Mouse (Mus musculus) lung, postnatal 0 days (tissue): ENCODE measurements around the gene Akirin1. TPM values are rescaled to one million over a fixed set of nuclear protein-coding genes. Genes with fewer than 3 reads are reported as not detected.

Experiments
- ATAC-seq: fragments of 200-750 bp; cut with Nextera tagmentation; 2 replicates; pipeline ENCODE4 v1.8.0; 2017; ENCODE audit warnings: moderate library complexity
- DNase-seq: peaks from one replicate; pipeline ENCODE4 v3.0.0-alpha.2; 2016; ENCODE audit warnings: low spot score
- H3K27ac ChIP-seq: fragments of 300-500 bp; sonication (generic); 2 replicates; pipeline ENCODE4 v1.5.1; 2014; ENCODE audit warnings: antibody characterized with exemption, mild to moderate bottlenecking, low read length, mixed read lengths
- H3K27me3 ChIP-seq: fragments of 300-500 bp; sonication (generic); replicated peaks from 2 replicates; pipeline ENCODE4 v1.6.1; 2014; ENCODE audit warnings: low read length, mixed read lengths; ENCODE audit not compliant: insufficient read depth
- H3K36me3 ChIP-seq: fragments of 300-500 bp; sonication (generic); 2 replicates; pipeline ENCODE4 v1.6.1; 2014; ENCODE audit warnings: low read length, mixed read lengths; ENCODE audit not compliant: insufficient read depth
- H3K4me1 ChIP-seq: fragments of 300-500 bp; sonication (generic); 2 replicates; pipeline ENCODE4 v1.6.1; 2014; ENCODE audit warnings: antibody characterized with exemption, low read depth, low read length, mixed read lengths; ENCODE audit not compliant: insufficient read depth
- H3K4me2 ChIP-seq: fragments of 300-500 bp; sonication (generic); replicated peaks from 2 replicates; pipeline ENCODE4 v1.6.1; 2014; ENCODE audit warnings: low read depth, mild to moderate bottlenecking, low read length, moderate library complexity, mixed read lengths
- H3K4me3 ChIP-seq: fragments of 300-500 bp; sonication (generic); 2 replicates; pipeline ENCODE4 v1.5.1; 2014; ENCODE audit warnings: low read depth, low read length
- H3K9ac ChIP-seq: fragments of 300-500 bp; sonication (generic); replicated peaks from 2 replicates; pipeline ENCODE4 v1.6.1; 2014; ENCODE audit warnings: low read depth, mild to moderate bottlenecking
- H3K9me3 ChIP-seq: fragments of 300-500 bp; sonication (generic); 2 replicates; pipeline ENCODE4 v1.6.1; 2016; ENCODE audit warnings: low read length, mixed read lengths
- CTCF ChIP-seq: IDR thresholded peaks from 2 replicates; pipeline ENCODE4 v1.5.1; 2016; ENCODE audit warnings: antibody characterized with exemption, mild to moderate bottlenecking
- EP300 ChIP-seq: IDR thresholded peaks from 2 replicates; pipeline ENCODE4 v1.6.1; 2016; ENCODE audit warnings: antibody characterized with exemption, mild to moderate bottlenecking, control low read depth
- WGBS: fragments of 180-500 bp; shearing (Covaris S2); extraction: QIAGEN DNeasy Blood & Tissue Kit; methylation state at CpG from one replicate; pipeline ENCODE4 v1.1.7; 2014; 5-methylcytosine and 5-hydroxymethylcytosine counted together
- polyA plus RNA-seq: library from polyadenylated mRNA; unstranded; fragments of >200 nt; fragmentation: Nextera tagmentation; extraction: Ambion mirVana; gene quantifications from 2 replicates; pipeline ENCODE4 v1.2.1, GENCODE M21; 2015

Gene Akirin1
- polyA plus RNA-seq, 1 experiment from 2014 or later = 37.9 TPM

GRCm38 (mm10) chr4:123686368-123687024 lies 63.6 kb downstream of the Akirin1 start:
- H3K36me3 ChIP-seq = no peaks in the 10 kb centered on the region
- H3K9ac ChIP-seq = peak overlapping the region; percentile 39
- peaks cover 7% of the 10 kb centered on the region for H3K4me1 ChIP-seq
- H3K27ac ChIP-seq = no peak overlapping the region
- DNase-seq (no peak), ATAC-seq (peak; percentile 43)
- H3K4me2 ChIP-seq = peak overlapping the region; percentile 100
- peak; percentile 22 for TF ChIP-seq CTCF
- no peak for TF ChIP-seq EP300
- H3K27me3 ChIP-seq = 0 out of 2 replicates have a peak, but pooled peaks cover 3% of the 10 kb centered on the region
- 5% methylated on average over 39 of the region's 56 CpGs for WGBS
- peak overlapping the region; percentile 63 for H3K4me3 ChIP-seq
- no peaks in the 10 kb centered on the region for H3K9me3 ChIP-seq

- Histone ChIP-seq H3K27me3 (0 out of 2 replicates have a peak, but pooled peaks cover 3% of the 10 kb centered on the region), H3K9me3 (no peaks in the 10 kb centered on the region), H3K36me3 (no peaks in the 10 kb centered on the region), H3K27ac (no peak overlapping the region), H3K9ac (no peak overlapping the region), H3K4me2 (no peak overlapping the region; the same call in 1 of the 2 replicates), H3K4me3 (no peak overlapping the region), H3K4me1 (peaks cover 7% of the 10 kb centered on the region)
- no peak for TF ChIP-seq EP300
- no peak for TF ChIP-seq CTCF
- DNase-seq = no peak
- ATAC-seq = no peak
- WGBS = 56% methylated on average over 8 of the region's 8 CpGs
These were observed 64.5 kb downstream of the Akirin1 start for GRCm38 (mm10) chr4:123685506-123686242.

GRCm38 (mm10) chr4:123685046-123685445 lies 65.1 kb downstream of the Akirin1 start:
- Histone ChIP-seq H3K27ac (no peak overlapping the region), H3K36me3 (no peaks in the 10 kb centered on the region), H3K27me3 (0 out of 2 replicates have a peak, but pooled peaks cover 3% of the 10 kb centered on the region), H3K4me3 (no peak overlapping the region), H3K4me1 (peaks cover 7% of the 10 kb centered on the region), H3K9me3 (no peaks in the 10 kb centered on the region), H3K9ac (no peak overlapping the region), H3K4me2 (no peak overlapping the region)
- TF ChIP-seq EP300 (no peak), CTCF (no peak)
- WGBS = 76% methylated on average over 7 of the region's 7 CpGs
- no peak for ATAC-seq
- no peak for DNase-seq

Other genes with a start within 250 kb of the Akirin1 start
- 181 and 221 TPM in 2 replicates for gene Macf1, start 66.0 kb downstream of the Akirin1 start, polyA plus RNA-seq
- gene Ndufs5, start 32.1 kb downstream of the Akirin1 start, polyA plus RNA-seq = 246 and 263 TPM in 2 replicates
- gene Rhbdl2, start 37.5 kb upstream of the Akirin1 start, polyA plus RNA-seq = 0.25 and 0.35 TPM in 2 replicates
- 0.10 TPM in 1 of 2 replicates, not detected in the other for gene 4933427I04Rik, start 109.3 kb upstream of the Akirin1 start, polyA plus RNA-seq
- gene Mycbp, start 154.5 kb upstream of the Akirin1 start, polyA plus RNA-seq = 73.0 and 81.0 TPM in 2 replicates
- 47.4 and 50.4 TPM in 2 replicates for gene Rragc, start 167.1 kb upstream of the Akirin1 start, polyA plus RNA-seq
- not detected in 2 replicates for gene 4930535I16Rik, start 167.7 kb upstream of the Akirin1 start, polyA plus RNA-seq